Mouse (Mus musculus): ENCODE measurements around the gene Sh3bp1. TPM values are rescaled to one million over a fixed set of nuclear protein-coding genes. Genes with fewer than 3 reads are reported as not detected.

The Sh3bp1 gene
- polyA plus RNA-seq, 1 experiment from 2014 or later = 2.7 TPM

DNA sequence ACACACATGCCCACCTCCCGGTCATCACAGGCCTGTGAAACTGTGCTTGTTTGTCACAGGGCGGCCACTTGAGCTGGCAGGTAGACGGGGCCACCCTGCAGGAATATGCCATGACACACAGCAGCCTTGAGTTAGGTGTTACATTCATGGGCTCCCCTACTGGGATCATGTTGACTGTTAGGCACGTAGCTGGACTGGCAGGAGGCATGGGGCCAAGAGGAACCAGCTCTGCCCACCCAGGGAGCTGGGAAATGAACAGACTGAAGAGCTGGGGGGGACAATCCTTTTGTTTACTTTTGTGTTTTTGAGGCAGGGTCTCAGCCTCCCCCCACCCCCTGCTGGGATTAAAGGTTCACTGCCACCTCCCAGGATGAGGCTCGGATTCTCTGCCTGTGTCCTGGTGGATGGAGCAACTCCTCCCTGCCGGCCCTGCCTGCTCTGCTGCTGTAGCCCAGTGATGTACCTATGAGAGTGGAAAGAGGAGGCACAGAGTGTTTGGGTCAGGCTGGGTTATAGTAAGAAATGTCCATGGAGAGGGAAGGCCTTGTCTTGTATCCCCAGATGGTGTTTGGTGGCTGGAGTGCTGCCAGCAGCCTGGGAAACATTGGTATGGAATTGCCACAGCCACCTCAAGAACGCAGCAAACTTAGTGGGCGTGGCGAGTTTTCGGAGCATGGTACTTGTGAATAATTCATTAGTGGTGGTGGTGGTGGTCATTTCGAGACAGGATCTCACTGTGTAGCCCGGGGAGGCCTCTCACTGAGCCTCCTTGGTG, 16.7 kb downstream of the Sh3bp1 start:
- 22% methylated on average over 12 of the region's 12 CpGs for WGBS
- H3K27me3 ChIP-seq (ENCODE audit: control insufficient read depth, insufficient read depth, low read depth, low read length) = no peaks in the 10 kb centered on the region
- peak overlapping the region; percentile 67 for H3K27ac ChIP-seq (ENCODE audit: low read length)
- no peak for ATAC-seq
- peak overlapping the region; percentile 73 for H3K9ac ChIP-seq (ENCODE audit: low read depth, low read length)
- peaks cover 30% of the 10 kb centered on the region for H3K4me1 ChIP-seq (ENCODE audit: control insufficient read depth, insufficient read depth, low read length)
- peak overlapping the region; percentile 80 for H3K4me2 ChIP-seq (ENCODE audit: low read length)
- H3K9me3 ChIP-seq (replicated peaks; ENCODE audit: control insufficient read depth, low read length, poor library complexity, severe bottlenecking) = no peaks in the 10 kb centered on the region
- peaks cover 4% of the 10 kb centered on the region for H3K36me3 ChIP-seq (ENCODE audit: control insufficient read depth, insufficient read depth, low read length)
- peak overlapping the region; percentile 66 for H3K4me3 ChIP-seq (ENCODE audit: low read depth, low read length)

DNA sequence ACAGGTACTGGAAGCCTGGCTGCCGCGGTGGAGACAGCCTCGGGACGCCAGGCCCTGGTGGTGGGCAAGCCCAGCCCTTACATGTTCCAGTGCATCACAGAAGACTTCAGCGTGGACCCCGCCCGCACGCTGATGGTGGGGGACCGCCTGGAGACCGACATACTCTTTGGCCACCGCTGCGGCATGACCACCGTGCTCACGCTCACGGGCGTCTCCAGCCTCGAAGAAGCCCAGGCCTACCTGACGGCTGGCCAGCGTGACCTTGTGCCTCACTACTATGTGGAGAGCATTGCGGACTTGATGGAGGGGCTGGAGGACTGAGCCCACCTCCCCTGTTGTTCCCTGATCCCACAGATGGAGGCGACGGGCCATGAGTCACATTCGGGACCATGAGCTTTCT, 18.6 kb downstream of the Sh3bp1 start:
- WGBS = 94% methylated on average over 23 of the region's 23 CpGs
- no peak for ATAC-seq
- Histone ChIP-seq H3K4me2 (ENCODE audit: low read length) (no peak overlapping the region), H3K27me3 (ENCODE audit: control insufficient read depth, insufficient read depth, low read depth, low read length) (no peaks in the 10 kb centered on the region), H3K36me3 (ENCODE audit: control insufficient read depth, insufficient read depth, low read length) (peaks cover 4% of the 10 kb centered on the region), H3K9me3 (replicated peaks; ENCODE audit: control insufficient read depth, low read length, poor library complexity, severe bottlenecking) (no peaks in the 10 kb centered on the region), H3K27ac (ENCODE audit: low read length) (no peak overlapping the region), H3K9ac (ENCODE audit: low read depth, low read length) (no peak overlapping the region), H3K4me3 (ENCODE audit: low read depth, low read length) (no peak overlapping the region), H3K4me1 (ENCODE audit: control insufficient read depth, insufficient read depth, low read length) (peaks cover 27% of the 10 kb centered on the region)

DNA sequence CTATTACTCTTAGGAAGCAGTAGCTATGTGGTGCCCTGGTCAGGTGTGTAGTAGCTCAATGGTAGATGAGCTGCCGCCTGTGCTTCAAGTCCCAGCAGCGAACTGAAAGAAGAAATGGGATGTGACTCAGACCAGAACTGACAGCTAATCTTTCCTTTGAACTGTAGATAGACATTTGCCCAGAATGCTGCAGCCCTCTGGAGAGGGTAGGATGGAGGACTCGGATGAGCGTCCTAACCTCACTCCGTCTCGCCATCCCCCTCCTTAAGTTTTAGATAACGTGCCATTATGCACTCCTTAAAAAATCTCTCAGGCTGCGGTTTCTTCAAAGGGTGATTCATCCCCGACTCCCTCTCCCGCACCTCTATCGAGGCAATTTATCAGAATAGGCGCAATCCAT, 20.3 kb downstream of the Sh3bp1 start:
- Histone ChIP-seq H3K27ac (ENCODE audit: low read length) (no peak overlapping the region), H3K4me3 (ENCODE audit: low read depth, low read length) (no peak overlapping the region), H3K9me3 (replicated peaks; ENCODE audit: control insufficient read depth, low read length, poor library complexity, severe bottlenecking) (no peaks in the 10 kb centered on the region), H3K4me2 (ENCODE audit: low read length) (no peak overlapping the region), H3K4me1 (ENCODE audit: control insufficient read depth, insufficient read depth, low read length) (peaks cover 21% of the 10 kb centered on the region), H3K27me3 (ENCODE audit: control insufficient read depth, insufficient read depth, low read depth, low read length) (no peaks in the 10 kb centered on the region), H3K36me3 (ENCODE audit: control insufficient read depth, insufficient read depth, low read length) (peaks cover 4% of the 10 kb centered on the region), H3K9ac (ENCODE audit: low read depth, low read length) (no peak overlapping the region)
- WGBS = 84% methylated on average over 12 of the region's 12 CpGs
- no peak for ATAC-seq

DNA sequence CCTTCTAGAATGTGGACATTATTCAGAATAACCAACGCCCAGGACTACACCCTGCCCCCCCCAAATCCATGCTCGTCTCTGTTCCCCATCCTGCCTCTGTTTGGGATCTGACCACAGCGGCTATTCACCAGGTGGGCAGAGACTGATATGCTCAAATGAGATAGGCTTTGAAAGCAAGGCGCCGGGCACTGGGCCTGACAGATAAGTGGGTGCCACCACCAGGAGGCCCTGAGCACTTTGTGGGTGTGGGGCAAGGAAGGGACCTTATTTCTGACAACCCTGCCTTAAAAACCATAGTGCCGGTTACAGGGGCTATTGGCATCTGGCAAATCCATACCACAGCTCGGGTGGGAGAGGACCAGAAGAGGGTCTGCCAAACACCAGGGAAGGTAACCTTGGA, 23.1 kb downstream of the Sh3bp1 start:
- 84% methylated on average over 7 of the region's 7 CpGs for WGBS

DNA sequence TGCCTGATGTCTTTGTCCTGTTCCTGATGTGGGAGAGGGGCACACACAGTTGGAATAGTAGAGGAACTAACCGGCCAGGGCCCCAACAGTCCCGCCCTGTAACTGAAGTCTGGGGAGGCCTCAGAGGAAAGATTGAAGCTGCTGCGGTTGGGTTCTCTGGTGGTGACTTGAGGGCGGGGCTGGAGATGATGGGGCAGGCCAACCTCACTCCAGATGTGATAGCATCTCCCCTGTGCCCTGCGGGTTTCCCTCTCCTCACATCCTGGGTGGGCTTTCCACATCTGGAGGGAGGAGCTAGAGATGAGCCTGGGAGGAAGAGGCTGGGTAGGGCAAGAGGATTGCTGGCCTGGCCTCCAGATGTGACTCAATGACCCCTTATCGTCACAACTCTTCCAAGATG, 24.0 kb downstream of the Sh3bp1 start:
- ATAC-seq = no peak
- Histone ChIP-seq H3K27me3 (ENCODE audit: control insufficient read depth, insufficient read depth, low read depth, low read length) (peaks cover 5% of the 10 kb centered on the region), H3K4me2 (ENCODE audit: low read length) (no peak overlapping the region), H3K9ac (ENCODE audit: low read depth, low read length) (no peak overlapping the region), H3K27ac (ENCODE audit: low read length) (no peak overlapping the region), H3K9me3 (replicated peaks; ENCODE audit: control insufficient read depth, low read length, poor library complexity, severe bottlenecking) (no peaks in the 10 kb centered on the region), H3K36me3 (ENCODE audit: control insufficient read depth, insufficient read depth, low read length) (no peaks in the 10 kb centered on the region; the same call in 1 of the 2 replicates), H3K4me1 (ENCODE audit: control insufficient read depth, insufficient read depth, low read length) (peaks cover 11% of the 10 kb centered on the region), H3K4me3 (ENCODE audit: low read depth, low read length) (no peak overlapping the region)
- 77% methylated on average over 6 of the region's 6 CpGs for WGBS

More for the DNA sequence above, 23.1 kb downstream of the Sh3bp1 start:
- no peaks in the 10 kb centered on the region for H3K9me3 ChIP-seq (replicated peaks; ENCODE audit: control insufficient read depth, low read length, poor library complexity, severe bottlenecking)
- H3K9ac ChIP-seq (ENCODE audit: low read depth, low read length) = no peak overlapping the region
- peaks cover 6% of the 10 kb centered on the region; the same call in 1 of the 2 replicates for H3K4me1 ChIP-seq (ENCODE audit: control insufficient read depth, insufficient read depth, low read length)
- H3K27ac ChIP-seq (ENCODE audit: low read length) = no peak overlapping the region
- ATAC-seq = no peak
- peaks cover 5% of the 10 kb centered on the region for H3K27me3 ChIP-seq (ENCODE audit: control insufficient read depth, insufficient read depth, low read depth, low read length)
- H3K4me3 ChIP-seq (ENCODE audit: low read depth, low read length) = no peak overlapping the region
- H3K4me2 ChIP-seq (ENCODE audit: low read length) = no peak overlapping the region
- H3K36me3 ChIP-seq (ENCODE audit: control insufficient read depth, insufficient read depth, low read length) = peaks cover 4% of the 10 kb centered on the region

DNA sequence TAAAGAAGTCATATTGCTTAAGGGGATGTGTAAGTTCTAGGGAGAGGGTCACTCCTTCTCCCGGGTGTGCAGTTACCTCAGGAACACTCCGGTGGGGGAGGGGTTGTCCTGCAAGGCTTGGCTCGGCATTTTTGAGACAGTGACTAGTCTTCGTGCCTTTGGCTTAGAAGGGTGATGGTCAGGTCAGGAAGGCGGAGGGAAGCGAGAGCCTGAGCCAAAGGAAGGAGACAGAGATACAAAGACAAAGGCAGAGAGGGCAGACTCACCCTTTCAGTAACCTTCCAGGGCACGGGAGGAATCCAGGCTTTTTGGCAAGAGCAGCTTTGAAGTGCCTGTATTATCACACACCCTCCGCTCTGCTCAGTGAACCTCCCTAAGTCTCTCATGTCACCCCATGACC, 25.6 kb downstream of the Sh3bp1 start:
- Histone ChIP-seq H3K4me2 (ENCODE audit: low read length) (no peak overlapping the region), H3K36me3 (ENCODE audit: control insufficient read depth, insufficient read depth, low read length) (no peaks in the 10 kb centered on the region), H3K9me3 (replicated peaks; ENCODE audit: control insufficient read depth, low read length, poor library complexity, severe bottlenecking) (no peaks in the 10 kb centered on the region), H3K27me3 (ENCODE audit: control insufficient read depth, insufficient read depth, low read depth, low read length) (peaks cover 5% of the 10 kb centered on the region), H3K4me3 (ENCODE audit: low read depth, low read length) (no peak overlapping the region), H3K9ac (ENCODE audit: low read depth, low read length) (no peak overlapping the region), H3K27ac (ENCODE audit: low read length) (no peak overlapping the region), H3K4me1 (ENCODE audit: control insufficient read depth, insufficient read depth, low read length) (peaks cover 11% of the 10 kb centered on the region)
- no peak for ATAC-seq
- WGBS = 40% methylated on average over 8 of the region's 8 CpGs

DNA sequence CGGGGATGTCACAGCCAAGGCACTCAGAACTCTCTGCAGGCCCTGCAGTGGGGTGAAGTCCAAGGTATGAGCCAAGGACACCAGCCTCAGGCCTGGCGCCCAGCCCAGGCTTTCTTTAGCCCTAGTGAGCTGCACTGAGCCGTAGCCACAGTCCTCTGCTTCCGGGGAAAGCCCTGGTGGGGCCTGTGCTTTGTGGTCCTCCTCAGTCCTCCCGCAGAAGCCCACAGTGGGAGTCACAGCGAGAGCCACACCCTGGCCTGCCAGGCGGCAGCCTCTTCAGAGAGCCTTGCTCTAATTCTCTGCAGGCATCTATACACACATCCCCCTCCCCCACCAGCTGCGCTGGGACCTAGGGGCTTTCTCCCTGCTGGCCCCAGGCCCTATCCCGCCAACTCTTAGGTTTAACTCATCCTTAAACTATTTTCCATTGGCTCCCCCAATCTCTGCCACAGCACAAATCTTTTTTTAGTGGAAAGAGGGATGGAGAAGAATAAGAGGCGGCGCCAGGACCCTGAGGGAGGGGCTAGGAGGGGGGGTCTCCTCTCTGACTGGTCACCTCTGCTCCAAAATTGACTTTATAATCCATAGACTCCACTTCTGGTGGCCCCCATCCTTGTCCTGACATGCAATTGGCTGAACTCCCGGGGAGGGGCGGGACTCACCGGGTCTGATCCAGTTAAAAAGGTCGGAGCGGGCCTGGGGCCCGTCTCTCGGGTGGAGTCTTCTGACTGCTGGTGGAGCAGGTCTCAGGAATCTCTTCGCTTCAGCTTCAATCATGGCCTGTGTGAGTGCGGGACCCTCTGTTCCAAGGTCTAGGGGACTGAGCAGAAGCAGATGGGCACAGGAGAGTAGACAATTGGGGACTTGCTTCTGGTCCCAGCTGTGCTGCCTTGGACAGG, 26.7 kb downstream of the Sh3bp1 start, which contains the start of gene Lgals1:
Gene Lgals1, plus strand, starts transcription at position 705 of the 899 bp plus-strand sequence.
- no peak within 1 kb of the TSS for H3K4me3 ChIP-seq (ENCODE audit: low read depth, low read length)
- 7% methylated on average over 20 of the region's 20 CpGs for WGBS
- ATAC-seq = peak; percentile 47; the same call in 1 of the 2 replicates
- 0 out of 2 replicates have a peak within 1 kb of the TSS, but pooled peaks have one; percentile 17 for H3K27ac ChIP-seq (ENCODE audit: low read length)
- H3K36me3 ChIP-seq (ENCODE audit: control insufficient read depth, insufficient read depth, low read length) = no peaks in the 10 kb centered on the region
- no peaks in the 10 kb centered on the region for H3K9me3 ChIP-seq (replicated peaks; ENCODE audit: control insufficient read depth, low read length, poor library complexity, severe bottlenecking)
- peaks cover 11% of the 10 kb centered on the region for H3K4me1 ChIP-seq (ENCODE audit: control insufficient read depth, insufficient read depth, low read length)
- H3K4me2 ChIP-seq (ENCODE audit: low read length) = peak within 1 kb of the TSS; percentile 61
- H3K9ac ChIP-seq (ENCODE audit: low read depth, low read length) = no peak within 1 kb of the TSS
- H3K27me3 ChIP-seq (ENCODE audit: control insufficient read depth, insufficient read depth, low read depth, low read length) = peaks cover 5% of the 10 kb centered on the region

DNA sequence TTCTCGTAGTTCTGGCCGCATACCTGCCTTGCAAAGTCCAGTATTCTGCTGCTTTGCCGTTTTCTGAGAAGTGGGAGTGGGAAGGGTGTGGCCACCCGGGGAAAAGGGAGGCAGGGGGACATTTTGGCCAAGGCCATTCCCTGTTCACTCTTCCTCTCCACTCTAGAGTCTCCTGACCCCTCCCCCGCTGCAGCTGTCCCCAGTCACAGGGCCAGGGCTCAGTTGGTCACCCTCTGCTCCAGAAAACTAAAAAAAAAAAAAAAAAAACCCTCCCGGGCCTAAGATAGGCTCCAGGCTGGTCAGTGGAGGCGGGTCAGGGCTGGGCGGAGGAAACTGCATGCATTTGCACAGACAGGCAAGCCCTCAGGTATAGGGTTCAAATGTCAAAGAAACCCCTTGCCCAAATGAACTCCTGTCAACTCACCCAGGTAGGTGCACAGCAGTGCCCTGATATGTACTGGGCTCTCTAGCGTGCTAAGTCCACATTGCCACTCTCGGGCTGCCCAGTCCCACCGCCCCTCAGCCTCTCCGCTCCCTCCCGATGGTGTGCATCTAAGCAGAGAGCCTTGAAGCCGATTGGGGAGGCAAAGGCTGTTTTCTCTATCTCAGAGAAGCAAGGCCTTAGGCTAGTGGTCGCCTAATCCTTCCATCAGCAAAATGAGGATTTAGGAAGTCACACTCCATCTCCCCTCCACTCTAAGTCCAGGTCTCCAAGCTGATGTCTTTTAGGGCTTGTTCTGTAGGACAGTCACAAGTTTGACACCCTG, 27.6 kb downstream of the Sh3bp1 start:
- H3K9me3 ChIP-seq (replicated peaks; ENCODE audit: control insufficient read depth, low read length, poor library complexity, severe bottlenecking) = no peaks in the 10 kb centered on the region
- 22% methylated on average over 15 of the region's 15 CpGs for WGBS
- peak overlapping the region; percentile 61 for H3K4me2 ChIP-seq (ENCODE audit: low read length)
- ATAC-seq = no peak
- no peak overlapping the region for H3K4me3 ChIP-seq (ENCODE audit: low read depth, low read length)
- H3K27me3 ChIP-seq (ENCODE audit: control insufficient read depth, insufficient read depth, low read depth, low read length) = peaks cover 5% of the 10 kb centered on the region
- H3K9ac ChIP-seq (ENCODE audit: low read depth, low read length) = no peak overlapping the region
- no peak overlapping the region for H3K27ac ChIP-seq (ENCODE audit: low read length)
- peaks cover 11% of the 10 kb centered on the region for H3K4me1 ChIP-seq (ENCODE audit: control insufficient read depth, insufficient read depth, low read length)
- no peaks in the 10 kb centered on the region for H3K36me3 ChIP-seq (ENCODE audit: control insufficient read depth, insufficient read depth, low read length)
